Mouse (Mus musculus) embryonic stem cell, embryonic (primary cell): ENCODE measurements at regions not wholly inside any gene's neighbourhood (a gene's known extent, or its start where the extent isn't known, plus 50 kb on each side); places are given as distances from the start of the nearest gene placed in this dataset.

Source experiments
- CTCF ChIA-PET, 4 experiments: fragments of 300-600 bp in 2 of 4; fragments of 350-600 bp in 2 of 4; sonication (Branson Sonifier 250); formaldehyde crosslinking; loops; one replicate each; lab custom pipeline; 2022; ENCODE audit warnings: inconsistent platforms in 2 of 4; lab: Charles Lee
- POLR2A ChIA-PET, 4 experiments: fragments of 300-600 bp in 2 of 4; fragments of 350-600 bp in 2 of 4; sonication (Branson Sonifier 250); formaldehyde crosslinking; loops; one replicate each; lab custom pipeline; 2022; ENCODE audit warnings: antibody characterized with exemption in 4 of 4, inconsistent platforms in 1 of 4; lab: Charles Lee

GRCm38 (mm10) chr4:47820562-47820961 lies 224.4 kb upstream of the Nr4a3 start:
- ChIA-PET CTCF (interaction anchor here in 1 of 4 experiments (0.6 kb wide), 1 partner anchor 11 kb away, joined by 3 read pairs; no protein-coding TSS in a partner anchor), POLR2A (no interaction called here)

DNA sequence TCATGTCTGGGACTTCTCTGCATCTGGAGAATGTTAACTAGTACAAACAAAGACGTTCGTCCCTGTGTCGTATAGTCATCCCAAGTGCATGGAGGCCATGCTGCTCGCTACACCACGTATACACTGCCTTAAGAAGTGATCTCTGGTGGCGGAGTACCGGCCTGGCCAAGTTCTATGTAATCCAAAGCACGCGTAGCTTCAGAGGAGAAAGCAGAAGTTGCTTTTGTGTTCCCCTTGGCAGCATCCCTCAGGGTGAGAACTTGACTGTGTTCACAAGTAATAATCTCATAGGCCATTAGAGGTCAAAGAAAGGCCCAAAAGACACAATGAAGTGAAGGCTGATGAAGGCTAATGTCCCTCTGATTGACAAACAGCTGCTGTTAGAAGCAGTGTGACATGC lies 221.7 kb upstream of the Nr4a3 start:
- POLR2A ChIA-PET, result interaction anchor here in 1 of 4 experiments (1.2 kb wide), 1 partner anchor 305 kb away, joined by 3 read pairs; no protein-coding TSS in a partner anchor
- CTCF ChIA-PET, result no interaction called here

DNA sequence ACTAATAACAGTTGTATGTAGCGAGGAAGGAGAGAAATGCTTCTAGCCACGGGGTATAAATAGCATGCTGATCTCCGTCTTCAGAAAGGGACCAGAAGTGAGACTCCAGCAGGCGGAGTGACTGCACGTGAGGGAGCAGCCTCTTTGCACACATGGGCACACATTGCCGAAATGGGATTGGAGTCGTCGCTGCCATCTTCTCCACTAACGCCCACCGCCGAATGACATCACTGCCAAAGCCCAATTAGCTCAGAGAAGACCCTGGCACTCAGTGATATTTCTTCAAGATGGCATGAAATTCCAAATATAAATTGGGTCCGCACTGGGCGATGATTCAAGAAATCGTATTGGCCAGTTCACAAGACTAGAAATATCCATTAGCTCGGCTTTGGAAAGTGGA lies 220.9 kb upstream of the Nr4a3 start:
- ChIA-PET POLR2A (interaction anchor here in 1 of 4 experiments (1.2 kb wide), 1 partner anchor 306 kb away, joined by 3 read pairs; no protein-coding TSS in a partner anchor), CTCF (no interaction called here)

DNA sequence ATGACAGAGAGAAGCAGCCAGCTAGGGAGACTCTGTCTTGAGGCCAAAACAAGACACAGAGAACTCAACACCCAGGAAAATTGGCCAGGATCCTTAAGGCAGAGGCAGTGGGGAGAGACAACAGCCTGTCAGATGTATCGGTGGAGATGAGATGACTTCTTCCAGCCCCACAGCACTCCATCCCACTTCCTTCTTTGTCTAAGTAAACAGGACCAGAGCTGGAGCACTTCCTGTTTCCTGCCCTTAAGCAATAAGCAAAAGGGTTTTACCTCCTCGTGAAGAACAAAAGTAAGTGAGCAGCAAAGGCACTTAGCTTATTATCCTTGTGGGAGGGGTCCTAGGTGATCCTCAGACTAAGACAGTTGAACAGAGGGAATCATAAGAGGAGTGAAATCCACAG lies 212.0 kb upstream of the Nr4a3 start:
- ChIA-PET POLR2A (no interaction called here), CTCF (no interaction called here)

DNA sequence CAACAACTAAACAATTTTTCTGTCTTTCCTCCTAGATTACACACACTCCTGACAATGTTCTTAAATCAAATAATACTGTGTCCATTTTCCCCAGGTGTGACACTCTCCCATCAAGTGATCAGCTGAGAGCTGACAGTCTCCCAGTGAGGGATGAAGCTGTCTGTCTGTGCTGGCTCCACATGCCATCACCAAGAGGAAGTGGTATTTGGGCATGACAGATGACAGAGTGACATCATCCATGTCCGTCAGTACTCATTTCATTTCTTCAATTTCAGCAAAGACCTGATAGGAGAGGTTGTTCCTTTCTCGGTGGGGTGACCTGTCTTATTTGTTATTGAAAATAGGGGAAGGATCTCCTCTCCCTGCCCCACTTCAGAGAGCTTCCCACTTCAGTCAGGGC lies 206.5 kb upstream of the Nr4a3 start:
- ChIA-PET CTCF (no interaction called here), POLR2A (no interaction called here)

- CTCF ChIA-PET, result no interaction called here
- POLR2A ChIA-PET, result no interaction called here
Measured at GRCm38 (mm10) chr4:47842128-47842656, 202.8 kb upstream of the Nr4a3 start.

DNA sequence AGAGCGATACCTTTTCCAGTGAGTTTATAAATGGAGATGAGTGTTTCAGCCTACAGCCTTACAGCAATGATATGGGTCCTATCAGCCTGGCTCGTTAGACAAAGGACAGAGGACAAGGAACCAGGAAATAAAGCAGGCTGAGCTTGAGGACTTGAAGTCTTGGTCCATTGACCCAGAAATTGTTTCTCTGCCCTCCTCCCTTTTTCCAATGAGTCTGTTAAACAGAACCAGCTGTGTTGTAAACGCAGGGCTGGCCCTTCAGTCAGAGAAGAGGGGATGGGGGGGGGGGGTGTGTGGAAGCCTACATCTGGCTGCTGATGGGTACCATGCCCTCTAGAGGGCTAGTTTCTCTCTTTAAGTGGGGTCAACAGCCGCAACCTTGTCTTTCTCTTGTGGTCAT lies 199.7 kb upstream of the Nr4a3 start:
- POLR2A ChIA-PET, result interaction anchor here in 1 of 4 experiments (0.6 kb wide), 1 partner anchor 38 kb away, joined by 3 read pairs; no protein-coding TSS in a partner anchor

DNA sequence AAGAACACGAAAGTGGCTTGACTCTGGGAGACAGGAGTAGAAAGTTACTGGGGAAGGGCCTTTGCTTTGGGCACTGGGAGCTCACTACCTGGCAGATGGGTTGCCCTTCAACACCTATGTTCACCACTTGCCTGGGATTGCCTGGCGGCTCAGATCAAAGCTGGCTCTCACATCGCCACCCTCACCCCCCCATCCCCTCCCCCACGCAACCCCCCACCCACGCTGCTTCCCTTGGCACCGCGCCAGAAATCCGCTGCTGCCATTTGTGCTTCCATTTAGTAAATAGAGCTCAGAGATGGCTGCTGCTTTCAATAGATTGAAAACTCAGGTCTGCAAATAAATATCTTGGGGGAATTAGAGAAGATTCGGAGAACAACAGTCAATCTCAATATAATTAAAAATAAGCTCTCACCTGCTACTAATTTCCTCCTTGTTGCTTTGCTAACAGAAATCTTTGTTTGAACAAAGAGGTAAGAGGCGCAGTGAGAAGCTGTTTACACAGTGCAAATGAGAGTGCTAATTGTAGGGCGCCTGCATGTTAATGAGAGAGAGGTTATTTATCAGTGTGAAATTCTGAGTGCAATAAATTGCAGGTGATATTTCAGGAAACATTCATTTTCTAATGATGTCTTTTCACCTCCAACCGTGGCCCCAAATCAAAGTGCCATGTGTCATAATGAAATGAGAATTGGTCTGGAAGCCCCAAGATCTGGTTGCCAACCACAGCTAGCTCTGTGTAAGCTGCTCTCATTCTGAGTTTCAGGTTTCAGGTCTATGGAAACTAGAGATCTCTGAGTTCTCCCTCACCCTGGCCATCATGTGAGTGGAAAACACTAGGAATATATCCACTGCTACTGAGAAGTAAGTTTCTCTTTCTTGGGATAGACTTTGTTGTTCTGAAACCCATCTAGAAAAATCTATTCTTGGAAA lies 198.3 kb upstream of the Nr4a3 start:
- ChIA-PET CTCF (interaction anchor here in 1 of 4 experiments (0.6 kb wide), 1 partner anchor 411 kb away, joined by 5 read pairs; no protein-coding TSS in a partner anchor), POLR2A (interaction anchor here in 1 of 4 experiments (0.7 kb wide), 1 partner anchor 22 kb away, joined by 3 read pairs; no protein-coding TSS in a partner anchor)

More for the DNA sequence above, 199.7 kb upstream of the Nr4a3 start:
- CTCF ChIA-PET, result no interaction called here

DNA sequence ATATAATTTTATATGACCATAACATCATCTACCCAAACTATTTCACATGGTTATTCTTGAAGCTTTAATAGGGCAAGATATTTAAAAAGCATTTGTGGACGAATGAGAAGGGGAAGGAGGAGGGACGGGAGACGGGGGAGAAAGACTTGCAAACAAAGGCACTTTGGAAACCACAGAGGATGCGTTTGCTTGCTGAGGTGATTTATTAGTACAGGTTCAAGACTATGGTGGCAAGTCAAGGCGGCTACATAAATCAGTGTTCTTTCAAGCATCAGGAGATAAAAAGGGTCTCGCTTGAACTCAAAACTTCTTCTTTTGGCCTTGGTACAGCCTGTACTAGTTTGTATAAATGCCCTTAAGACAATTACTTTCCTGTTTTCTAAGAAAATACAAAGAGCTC lies 183.8 kb upstream of the Nr4a3 start:
- CTCF ChIA-PET, result no interaction called here
- POLR2A ChIA-PET, result interaction anchor here in 1 of 4 experiments (0.6 kb wide), 1 partner anchor 253 kb away, joined by 3 read pairs; no protein-coding TSS in a partner anchor

- POLR2A ChIA-PET, result no interaction called here
Measured at GRCm38 (mm10) chr4:47870010-47870637, 174.8 kb upstream of the Nr4a3 start.

GRCm38 (mm10) chr4:47870638-47871019 lies 174.3 kb upstream of the Nr4a3 start:
- ChIA-PET CTCF (no interaction called here), POLR2A (no interaction called here)

More at GRCm38 (mm10) chr4:47870010-47870637, 174.8 kb upstream of the Nr4a3 start:
- CTCF ChIA-PET, result no interaction called here

- ChIA-PET CTCF (no interaction called here), POLR2A (interaction anchor here in 1 of 4 experiments (0.7 kb wide), 1 partner anchor 1067 kb away, joined by 3 read pairs; no protein-coding TSS in a partner anchor)
Measured at GRCm38 (mm10) chr4:47881560-47881959, 163.4 kb upstream of the Nr4a3 start.

- POLR2A ChIA-PET, result no interaction called here
- CTCF ChIA-PET, result interaction anchor here in 1 of 4 experiments (0.5 kb wide), 1 partner anchor 1482 kb away, joined by 3 read pairs; no protein-coding TSS in a partner anchor
Measured at GRCm38 (mm10) chr4:47882076-47882475, 162.9 kb upstream of the Nr4a3 start.

- ChIA-PET CTCF (no interaction called here), POLR2A (no interaction called here)
Measured at GRCm38 (mm10) chr4:47899579-47899978, 145.4 kb upstream of the Nr4a3 start.

DNA sequence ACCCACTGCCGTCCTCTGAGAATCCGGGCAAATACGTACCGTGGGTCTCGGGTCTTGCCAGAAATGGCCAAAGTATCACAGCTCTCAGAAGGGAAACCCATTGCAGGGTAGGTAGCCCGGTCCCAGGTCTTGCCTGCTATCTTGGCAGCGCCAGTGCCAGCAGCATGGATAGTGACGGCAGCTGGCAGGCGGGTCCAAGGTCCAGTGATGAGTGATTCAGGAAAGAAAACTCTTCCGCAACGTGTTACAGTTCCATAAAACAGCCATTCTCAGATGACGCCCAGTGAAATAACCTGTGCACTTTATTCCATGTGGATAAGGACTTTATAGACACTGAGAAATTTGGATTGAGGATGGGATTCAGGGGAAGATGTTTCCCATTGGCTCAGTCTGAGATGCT lies 142.2 kb upstream of the Nr4a3 start:
- ChIA-PET POLR2A (no interaction called here), CTCF (no interaction called here)

- CTCF ChIA-PET, result interaction anchor here (0.5 to 2.1 kb wide), 14 partner anchors 9 to 1217 kb away, joined by 3 to 13 read pairs (median 3); no protein-coding TSS in a partner anchor
- POLR2A ChIA-PET, result interaction anchor here in 1 of 4 experiments (0.6 kb wide), 1 partner anchor 189 kb away, joined by 6 read pairs; no protein-coding TSS in a partner anchor
Measured at GRCm38 (mm10) chr4:47912259-47912658, 132.7 kb upstream of the Nr4a3 start.

DNA sequence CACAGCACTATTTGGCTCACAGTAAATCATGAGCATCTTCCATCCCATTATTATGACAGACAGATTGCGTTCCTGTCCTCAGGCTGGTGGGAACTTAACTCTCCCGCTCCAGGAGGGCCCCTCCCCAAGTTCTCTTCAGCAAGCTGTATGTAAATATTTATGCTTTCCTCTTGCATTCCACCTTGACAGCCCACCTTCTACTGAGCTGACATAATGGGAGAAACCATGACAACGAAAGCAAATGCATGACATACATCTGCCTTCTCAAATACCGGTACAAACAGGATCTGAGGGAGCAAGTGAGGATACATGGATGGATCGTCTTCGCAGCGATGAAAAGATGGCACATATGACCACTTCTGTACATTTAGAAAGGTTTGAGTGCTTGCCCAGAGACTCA lies 125.4 kb upstream of the Nr4a3 start:
- POLR2A ChIA-PET, result no interaction called here
- CTCF ChIA-PET, result interaction anchor here in 1 of 4 experiments (0.7 kb wide), 1 partner anchor 1241 kb away, joined by 3 read pairs; no protein-coding TSS in a partner anchor

GRCm38 (mm10) chr4:47931464-47931863 lies 113.5 kb upstream of the Nr4a3 start:
- CTCF ChIA-PET, result interaction anchor here in 1 of 4 experiments (0.7 kb wide), 1 partner anchor 335 kb away, joined by 4 read pairs; no protein-coding TSS in a partner anchor
- POLR2A ChIA-PET, result no interaction called here

- CTCF ChIA-PET, result interaction anchor here in 1 of 4 experiments (1.2 kb wide), 1 partner anchor 22 kb away, joined by 3 read pairs; no protein-coding TSS in a partner anchor
- POLR2A ChIA-PET, result no interaction called here
Measured at GRCm38 (mm10) chr4:47933526-47933925, 111.4 kb upstream of the Nr4a3 start.
